Mouse (Mus musculus) small intestine, adult 2 months (tissue): Measurements from ENCODE around the gene Naa25.

Experiments used
- CTCF ChIP-seq: fragments of 200-500 bp; IDR thresholded peaks from 2 replicates; pipeline ENCODE4 v1.5.1; 2012; ENCODE audit warnings: low read depth, mild to moderate bottlenecking, control low read depth, inconsistent platforms, low read length, moderate library complexity, mixed read lengths; ENCODE audit not compliant: insufficient replicate concordance, insufficient read length; ENCODE audit errors: extremely low read depth
- POLR2A ChIP-seq: fragments of 200-500 bp; IDR thresholded peaks from 2 replicates; pipeline ENCODE4 v1.6.1; 2012; ENCODE audit warnings: low read depth, mild to moderate bottlenecking, control low read depth, inconsistent platforms, low read length, moderate library complexity

DNA sequence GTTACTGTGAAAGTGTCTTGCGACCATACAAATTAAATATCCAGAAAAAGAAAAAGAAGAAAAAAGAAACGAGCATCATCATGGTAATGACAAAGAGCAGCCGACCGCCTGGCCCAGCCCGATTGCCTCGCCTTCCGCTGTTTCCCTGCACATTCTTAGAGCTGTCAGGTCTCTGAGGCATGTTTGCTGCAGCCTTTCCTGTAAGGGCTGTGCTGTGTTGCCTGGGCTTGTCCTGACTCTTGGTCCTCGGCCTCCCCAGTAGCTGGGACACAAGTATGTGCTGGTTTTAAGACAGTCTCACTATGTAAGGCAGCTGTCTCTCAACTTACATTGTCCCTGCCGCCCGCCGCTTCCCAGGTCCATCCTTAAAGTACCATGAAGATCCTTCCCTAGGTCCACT, 41.0 kb downstream of the Naa25 start:
- TF ChIP-seq POLR2A = no peak
- TF ChIP-seq CTCF = no peak
